Mouse (Mus musculus): ENCODE results near the gene Srgap2. TPM values are rescaled to one million over a fixed set of nuclear protein-coding genes. Genes with fewer than 3 reads are reported as not detected.

Srgap2 gene
- polyA plus RNA-seq, 1 experiment = 6.0 TPM

- under 1% methylated on average over 34 of the region's 34 CpGs for WGBS
- DNase-seq (ENCODE audit: low read depth, low spot score) = no peak
Observed at GRCm38 (mm10) chr1:131528081-131528507, 942 bp upstream of the Srgap2 start.

GRCm38 (mm10) chr1:131526371-131527270, 531 bp downstream of the Srgap2 start:
- WGBS = 1% methylated on average over 79 of the region's 81 CpGs
- DNase-seq (ENCODE audit: low read depth, low spot score) = no peak

- WGBS = under 1% methylated on average over 41 of the region's 41 CpGs
- DNase-seq (ENCODE audit: low read depth, low spot score) = no peak
Observed at GRCm38 (mm10) chr1:131525586-131526271, 1.4 kb downstream of the Srgap2 start.

- WGBS = 7% methylated on average over 26 of the region's 26 CpGs
Observed at GRCm38 (mm10) chr1:131525101-131525585, 2.0 kb downstream of the Srgap2 start.

GRCm38 (mm10) chr1:131523794-131524193, 3.4 kb downstream of the Srgap2 start:
- WGBS = 55% methylated on average over 3 of the region's 3 CpGs

More at GRCm38 (mm10) chr1:131525101-131525585, 2.0 kb downstream of the Srgap2 start:
- no peak for DNase-seq (ENCODE audit: low read depth, low spot score)

GRCm38 (mm10) chr1:131516588-131516987, 10.6 kb downstream of the Srgap2 start:
- 85% methylated on average over 3 of the region's 3 CpGs for WGBS

More at GRCm38 (mm10) chr1:131523794-131524193, 3.4 kb downstream of the Srgap2 start:
- DNase-seq (ENCODE audit: low read depth, low spot score) = no peak

GRCm38 (mm10) chr1:131514197-131514596, 13.0 kb downstream of the Srgap2 start:
- WGBS = 72% methylated on average over 1 of the region's 1 CpGs
- no peak for DNase-seq (ENCODE audit: low read depth, low spot score)

More at GRCm38 (mm10) chr1:131516588-131516987, 10.6 kb downstream of the Srgap2 start:
- no peak for DNase-seq (ENCODE audit: low read depth, low spot score)

GRCm38 (mm10) chr1:131513136-131513535, 14.0 kb downstream of the Srgap2 start:
- 88% methylated on average over 2 of the region's 2 CpGs for WGBS
- no peak for DNase-seq (ENCODE audit: low read depth, low spot score)

- WGBS = 37% methylated on average over 3 of the region's 3 CpGs
- DNase-seq (ENCODE audit: low read depth, low spot score) = no peak
Observed at GRCm38 (mm10) chr1:131511661-131512500, 15.3 kb downstream of the Srgap2 start.

GRCm38 (mm10) chr1:131511131-131511530, 16.0 kb downstream of the Srgap2 start:
- no peak for DNase-seq (ENCODE audit: low read depth, low spot score)

- WGBS = 43% methylated on average over 1 of the region's 1 CpGs
- no peak for DNase-seq (ENCODE audit: low read depth, low spot score)
Observed at GRCm38 (mm10) chr1:131501681-131502080, 25.5 kb downstream of the Srgap2 start.

- no peak for DNase-seq (ENCODE audit: low read depth, low spot score)
Observed at GRCm38 (mm10) chr1:131498231-131498630, 28.9 kb downstream of the Srgap2 start.

GRCm38 (mm10) chr1:131493966-131494898, 32.9 kb downstream of the Srgap2 start:
- WGBS = 69% methylated on average over 4 of the region's 4 CpGs
- DNase-seq (ENCODE audit: low read depth, low spot score) = no peak

More at GRCm38 (mm10) chr1:131498231-131498630, 28.9 kb downstream of the Srgap2 start:
- 98% methylated on average over 1 of the region's 1 CpGs for WGBS

- WGBS = 70% methylated on average over 2 of the region's 2 CpGs
- no peak for DNase-seq (ENCODE audit: low read depth, low spot score)
Observed at GRCm38 (mm10) chr1:131492360-131492759, 34.8 kb downstream of the Srgap2 start.

GRCm38 (mm10) chr1:131491579-131491978, 35.6 kb downstream of the Srgap2 start:
- WGBS = 63% methylated on average over 4 of the region's 4 CpGs
- DNase-seq (ENCODE audit: low read depth, low spot score) = no peak

GRCm38 (mm10) chr1:131489312-131489711, 37.8 kb downstream of the Srgap2 start:
- DNase-seq (ENCODE audit: low read depth, low spot score) = no peak
- WGBS = 36% methylated on average over 3 of the region's 3 CpGs

GRCm38 (mm10) chr1:131486094-131486850, 40.9 kb downstream of the Srgap2 start:
- DNase-seq (ENCODE audit: low read depth, low spot score) = no peak
- 80% methylated on average over 5 of the region's 5 CpGs for WGBS

- WGBS = 69% methylated on average over 3 of the region's 3 CpGs
- no peak for DNase-seq (ENCODE audit: low read depth, low spot score)
Observed at GRCm38 (mm10) chr1:131482242-131482641, 44.9 kb downstream of the Srgap2 start.
